Mouse (Mus musculus) adrenal gland, adult 8-10 months (tissue): ENCODE data around the gene Dnajb3. TPM values are rescaled to one million over a fixed set of nuclear protein-coding genes. Genes with fewer than 3 reads are reported as not detected.
A peak's percentile ranks its signal among the peaks of the same experiment; 100 is the strongest.

ENCODE experiments used
- DNase-seq: peaks from one replicate; pipeline ENCODE4 v3.0.0; 2022
- total RNA-seq, 4 experiments: library from RNA; stranded (reverse); gene quantifications; 2 replicates each; pipeline ENCODE4 v1.2.4; 2022

Dnajb3 gene
- total RNA-seq: 1 to 10 TPM; 1.8 to 4.7 (median 3.3) TPM

DNA sequence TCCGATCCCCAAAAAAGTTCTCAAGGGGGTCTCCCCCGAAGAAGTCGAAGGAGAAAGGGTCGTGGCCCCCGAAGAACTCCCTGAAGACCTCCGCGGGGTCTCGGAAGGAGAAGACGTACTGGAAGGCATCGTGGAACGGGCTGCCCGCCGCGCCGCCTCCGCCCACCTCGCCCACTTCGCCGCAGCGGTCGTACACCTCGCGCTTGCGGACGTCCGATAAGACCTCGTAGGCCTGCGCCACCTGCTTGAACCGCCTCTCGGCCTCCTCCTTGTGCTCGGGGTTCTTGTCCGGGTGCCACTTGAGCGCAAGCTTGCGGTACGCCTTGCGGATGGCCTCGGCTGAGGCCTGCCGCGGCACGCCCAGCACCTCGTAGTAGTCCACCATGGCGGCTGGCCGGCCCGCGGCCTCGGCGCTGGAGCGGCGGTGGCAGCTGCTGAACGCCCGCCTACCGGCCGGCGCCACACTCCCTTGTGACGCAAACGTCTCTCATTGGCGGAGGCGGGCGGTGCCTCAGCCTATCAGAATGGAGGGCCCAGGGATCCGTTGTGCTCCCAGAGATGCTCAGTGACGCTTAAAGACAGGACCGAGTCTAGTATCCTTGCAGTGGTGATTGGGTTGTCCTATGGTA, at the start of gene Dnajb3:
TSS of gene Dnajb3 (minus strand) at position 489 of the 629 bp plus-strand sequence.
- peak; percentile 60 for DNase-seq

DNA sequence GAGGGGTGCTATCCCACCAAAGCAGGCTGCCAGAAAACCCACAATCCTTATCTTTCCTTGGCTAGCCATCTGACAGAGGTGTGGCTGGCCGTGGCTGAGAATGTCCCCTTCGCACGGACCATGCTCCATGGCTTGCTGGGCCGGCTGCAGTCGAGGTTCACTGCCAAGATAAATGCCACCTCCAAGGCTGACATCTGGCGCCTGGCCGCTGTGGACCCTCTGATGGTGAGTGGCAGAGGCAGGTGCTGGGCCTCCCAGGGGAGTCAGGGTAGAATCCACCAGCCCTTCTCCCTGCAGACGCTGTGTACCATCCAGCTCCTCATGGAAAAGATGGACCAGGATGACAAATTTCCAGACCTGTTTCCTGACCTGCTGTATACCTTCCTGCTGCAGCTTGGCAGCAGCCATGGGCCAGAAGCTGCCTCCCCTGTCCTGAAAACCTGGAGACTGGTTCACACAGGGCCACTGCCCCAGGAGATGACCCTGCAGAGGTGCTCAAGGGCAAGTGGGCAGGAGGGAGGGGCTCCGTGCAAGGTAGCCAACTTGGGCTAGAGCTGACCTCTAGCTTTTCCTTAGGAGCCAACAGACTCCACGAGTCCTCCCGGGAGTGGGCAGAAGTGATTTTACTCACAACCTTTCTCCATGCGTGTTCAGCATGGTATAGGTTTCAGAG, 49.3 kb upstream of the Dnajb3 start:
- DNase-seq: no peak

GRCm38 (mm10) chr1:88253540-88253939, 48.0 kb upstream of the Dnajb3 start:
- DNase-seq: no peak

DNA sequence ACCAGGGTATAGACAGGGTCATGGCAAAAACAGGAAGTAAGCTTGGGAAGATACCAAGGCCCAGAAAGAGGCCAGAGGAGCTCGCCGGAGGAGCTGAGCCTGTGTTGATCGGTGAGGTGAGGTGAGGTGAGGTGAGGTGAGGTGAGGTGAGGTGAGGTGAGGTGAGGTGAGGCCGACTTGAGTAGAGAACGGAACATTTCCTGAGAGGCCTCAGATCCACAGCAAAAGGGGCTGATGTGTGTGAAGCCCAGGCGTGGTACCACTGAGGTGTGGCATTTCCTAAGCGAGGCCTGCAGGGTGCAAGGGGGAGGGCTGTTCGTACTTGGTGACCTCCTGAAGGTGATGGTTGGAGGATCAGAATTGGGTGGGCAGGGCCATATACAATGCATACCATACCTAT, 47.5 kb upstream of the Dnajb3 start:
- no peak for DNase-seq

DNA sequence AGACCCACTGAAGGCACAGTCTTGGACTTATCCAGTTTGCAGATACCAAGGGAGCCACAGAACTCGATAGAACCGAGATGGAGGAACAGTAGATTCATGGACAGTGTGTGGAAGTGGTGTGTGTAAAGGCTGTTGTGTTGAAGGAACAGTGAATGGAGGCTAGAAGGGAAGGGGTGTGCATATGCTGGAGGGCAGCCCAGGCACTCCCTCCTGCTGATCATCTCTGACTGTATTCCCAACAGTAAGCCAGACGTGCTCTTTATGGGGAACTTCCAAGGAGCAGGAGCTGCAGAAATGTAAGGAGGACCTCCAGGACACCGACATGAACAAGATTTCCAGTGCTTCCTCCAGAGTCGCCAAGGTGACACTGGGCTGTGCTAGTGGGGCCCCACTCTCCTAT, 44.4 kb upstream of the Dnajb3 start:
- no peak for DNase-seq

GRCm38 (mm10) chr1:88249596-88249995, 44.0 kb upstream of the Dnajb3 start:
- no peak for DNase-seq

DNA sequence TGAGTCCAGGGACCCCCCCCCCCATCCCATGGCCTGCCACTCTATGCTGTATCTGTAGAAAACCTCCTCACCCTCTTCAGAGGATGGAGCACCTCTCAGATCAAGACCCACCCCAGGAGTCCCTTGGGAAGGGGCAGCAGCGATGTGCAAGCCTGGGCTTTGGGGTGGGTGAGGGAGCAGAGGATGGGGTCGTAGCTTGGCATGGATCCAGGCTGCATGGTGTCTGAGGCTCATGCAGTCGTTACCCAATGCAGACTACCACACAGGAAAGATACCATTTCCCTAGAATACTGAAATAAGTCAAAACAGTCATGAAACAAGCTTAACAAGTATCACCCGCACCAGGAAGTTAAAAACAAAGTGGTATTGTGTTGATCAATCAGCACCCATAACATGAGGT, 43.1 kb upstream of the Dnajb3 start:
- no peak for DNase-seq

- DNase-seq: no peak
These were observed 42.1 kb upstream of the Dnajb3 start for GRCm38 (mm10) chr1:88247660-88248059.

DNA sequence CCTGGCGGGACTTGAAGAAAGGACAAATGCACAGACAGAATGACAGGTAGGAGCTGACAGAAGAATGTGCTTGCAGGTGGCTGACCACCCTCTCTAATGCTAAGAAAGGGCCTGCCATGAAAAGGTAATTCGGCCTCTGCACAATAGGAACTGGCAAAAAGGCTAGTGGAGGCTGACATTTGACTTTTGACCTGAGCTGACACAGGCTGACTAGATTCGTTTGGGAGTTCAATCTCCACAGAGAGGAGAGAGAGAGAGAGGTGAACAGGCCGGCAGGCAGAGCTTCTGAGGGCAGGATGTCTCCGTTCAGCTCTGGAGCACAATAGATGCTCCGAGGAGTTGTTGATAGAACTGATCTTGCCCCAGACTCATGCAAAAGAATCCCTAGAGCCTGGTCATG, 40.8 kb upstream of the Dnajb3 start:
- no peak for DNase-seq

DNA sequence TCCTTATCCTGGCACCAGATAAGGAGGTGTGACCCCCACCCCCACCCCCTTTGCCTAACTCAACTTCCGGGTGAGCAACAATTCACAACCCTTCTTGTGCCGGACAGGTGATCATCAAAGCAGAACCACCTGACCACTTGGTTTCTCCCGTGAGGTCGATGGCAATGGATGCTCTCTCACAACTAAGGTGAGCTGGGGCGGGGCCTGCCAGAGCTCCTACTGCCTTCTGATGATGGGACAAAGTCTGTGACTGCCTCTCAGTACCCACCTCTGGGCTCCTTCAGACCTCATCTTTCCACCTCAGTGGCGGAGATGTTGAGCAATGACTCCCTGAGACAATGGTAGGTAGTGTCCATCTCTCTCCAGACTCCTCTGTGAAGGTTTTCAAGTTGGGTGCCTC, 40.3 kb upstream of the Dnajb3 start:
- no peak for DNase-seq

- DNase-seq: no peak
These were observed 38.3 kb upstream of the Dnajb3 start for GRCm38 (mm10) chr1:88243861-88244260.

DNA sequence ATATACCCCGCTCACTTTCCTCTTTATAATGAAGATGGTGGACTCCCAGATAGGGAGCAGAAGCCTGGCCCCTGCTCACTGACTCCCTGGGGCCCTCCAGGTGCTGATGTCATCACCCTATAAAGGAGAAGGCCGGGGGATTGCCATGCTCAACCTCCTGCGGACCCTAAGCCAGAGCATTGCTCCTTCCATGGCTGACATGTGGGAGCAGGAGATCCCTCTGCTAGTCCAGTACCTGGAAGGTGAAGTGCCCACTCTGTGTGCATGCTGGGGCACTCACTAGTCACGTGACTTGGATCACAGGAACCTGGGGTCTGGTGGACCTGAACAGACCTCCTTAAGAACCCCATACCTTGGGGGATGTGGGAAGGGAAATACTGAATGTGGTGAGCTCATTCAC, 35.0 kb upstream of the Dnajb3 start:
- DNase-seq: no peak

DNA sequence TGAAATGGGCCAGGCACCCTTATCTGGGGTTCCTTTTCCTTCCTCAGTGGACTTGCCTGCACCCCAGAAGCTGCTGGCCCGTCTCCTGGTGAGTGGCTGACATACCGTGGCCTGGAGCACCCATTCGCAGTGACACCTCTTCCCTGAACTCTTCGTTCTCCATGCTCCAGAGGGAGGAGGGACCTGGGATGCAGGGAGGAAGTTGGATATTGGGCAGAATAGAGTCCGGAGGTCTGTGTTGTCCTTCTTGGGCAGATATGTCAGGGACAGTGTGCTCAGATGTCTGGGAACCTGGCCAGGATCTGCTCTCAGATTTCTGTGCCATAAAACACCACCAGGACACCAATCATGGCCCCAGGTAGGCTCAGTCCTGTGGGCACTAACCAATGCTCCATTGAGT, 34.5 kb upstream of the Dnajb3 start:
- no peak for DNase-seq

DNA sequence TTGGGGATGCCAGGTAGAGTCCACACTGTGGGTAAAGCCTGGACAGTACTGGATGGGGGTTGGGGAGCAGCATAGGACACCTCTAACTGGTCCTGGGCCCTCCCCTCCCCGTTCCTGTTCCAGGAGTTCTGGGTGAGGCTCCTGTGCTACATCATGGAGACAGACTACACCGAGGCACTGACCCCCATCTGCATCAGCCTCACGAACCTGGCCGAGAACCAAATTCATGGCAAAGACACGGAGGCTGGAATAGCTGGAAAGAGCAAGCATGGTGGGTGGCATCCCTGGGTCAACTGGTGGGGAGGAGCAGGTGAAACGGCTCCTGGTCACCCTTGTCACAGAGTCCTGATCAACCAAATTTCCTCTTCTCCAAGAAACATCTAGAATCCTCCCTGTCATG, 33.2 kb upstream of the Dnajb3 start:
- DNase-seq: no peak

GRCm38 (mm10) chr1:88237311-88237710, 31.7 kb upstream of the Dnajb3 start:
- DNase-seq: no peak

- no peak for DNase-seq
These were observed 30.4 kb upstream of the Dnajb3 start for GRCm38 (mm10) chr1:88235894-88236415.

GRCm38 (mm10) chr1:88235046-88235893, 29.7 kb upstream of the Dnajb3 start:
- no peak for DNase-seq

DNA sequence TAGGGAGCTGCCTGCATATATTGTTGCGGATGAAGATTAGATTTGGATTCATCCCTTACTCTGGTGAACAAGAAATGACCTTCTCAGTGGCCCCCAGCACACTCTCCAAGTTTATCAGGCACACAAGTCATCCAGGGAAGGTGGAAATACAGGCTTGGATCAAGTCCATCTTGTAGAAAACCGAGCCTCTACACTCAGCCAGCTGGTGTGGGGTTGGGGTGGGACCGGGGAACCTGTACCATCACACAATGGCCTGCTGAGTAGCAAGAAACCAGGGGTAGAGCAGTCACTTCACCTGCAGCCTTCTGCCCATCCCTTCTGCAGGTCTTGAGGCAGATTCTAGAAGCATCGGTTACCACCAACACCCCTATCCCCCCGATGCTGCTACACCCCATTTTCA, 29.1 kb upstream of the Dnajb3 start:
- DNase-seq: no peak

GRCm38 (mm10) chr1:88234248-88234610, 28.6 kb upstream of the Dnajb3 start:
- no peak for DNase-seq

- no peak for DNase-seq
These were observed 28.1 kb upstream of the Dnajb3 start for GRCm38 (mm10) chr1:88233421-88234247.

DNA sequence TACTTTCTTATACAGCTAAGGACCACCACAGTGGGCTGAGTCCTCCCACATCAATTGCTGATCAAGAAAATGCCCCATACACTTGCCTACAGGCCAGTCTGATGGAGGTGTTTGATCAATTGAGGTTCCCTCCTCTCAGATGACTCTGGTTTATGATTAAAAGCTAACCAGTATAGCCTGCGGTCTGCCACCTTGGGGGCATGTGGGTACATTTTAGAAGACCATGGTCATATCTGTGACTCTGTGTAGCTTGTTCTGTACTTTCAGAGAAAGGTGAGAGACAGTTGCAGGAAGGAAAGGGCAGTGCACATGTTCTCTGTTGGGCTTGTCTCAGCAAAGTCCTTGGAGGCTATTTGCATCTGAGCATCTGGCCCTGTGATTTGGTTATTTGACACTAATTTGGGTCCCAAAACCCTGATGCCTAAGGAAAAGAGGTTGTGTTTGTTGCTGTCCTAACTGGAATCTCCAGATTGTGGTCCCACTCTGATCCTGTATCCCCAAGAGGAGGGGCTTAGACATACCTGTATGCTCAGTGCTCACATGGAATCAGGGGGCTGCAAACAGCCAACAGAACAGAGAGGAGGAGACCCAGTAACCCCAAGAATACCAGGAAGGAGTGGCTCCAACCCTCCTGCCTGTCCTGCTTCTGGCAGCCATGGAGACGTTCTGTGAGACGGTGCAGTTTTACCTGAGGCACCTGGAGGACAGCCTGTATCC, 27.2 kb upstream of the Dnajb3 start:
- DNase-seq: no peak
